Mouse (Mus musculus): ENCODE results near the gene Naa35.

DNA sequence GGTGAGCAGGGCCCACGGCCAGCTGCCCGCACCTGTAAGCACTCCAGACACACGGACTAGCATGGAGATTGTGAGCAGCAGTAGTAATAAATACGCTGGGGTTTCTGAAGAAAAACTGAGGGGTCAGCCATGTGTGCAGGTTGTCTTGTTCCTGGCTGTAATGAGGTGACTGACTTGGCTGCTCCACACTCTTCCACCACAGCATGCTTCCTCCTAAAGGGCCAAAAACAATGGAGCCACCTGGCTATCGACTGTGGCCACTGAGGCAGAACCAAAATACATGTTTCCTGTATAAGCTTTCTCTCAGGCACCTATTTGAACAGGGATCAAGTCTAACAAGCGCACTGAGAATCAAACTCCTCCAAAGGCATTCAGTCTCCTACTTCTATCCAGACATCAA, 49.3 kb upstream of the Naa35 start:
- TF ChIP-seq TAL1 (IDR thresholded peaks at IDR 0.05; ENCODE audit: low read length) (no peak), GATA1 (IDR thresholded peaks at IDR 0.05; ENCODE audit: low read length) (no peak)
